Mouse (Mus musculus) cerebellum, postnatal 25 days (tissue): Measurements from ENCODE around the gene Zeb2.

Experiments
- DNase-seq, 2 experiments: peaks; one replicate each; pipeline ENCODE4 v3.0.0; 2021; ENCODE audit warnings: mixed read lengths in 2 of 2

The Zeb2 gene

GRCm38 (mm10) chr2:45059010-45059409, 58.2 kb downstream of the Zeb2 start:
- no peak for DNase-seq

- DNase-seq: no peak
Measured at GRCm38 (mm10) chr2:45058183-45058582, 59.0 kb downstream of the Zeb2 start.

GRCm38 (mm10) chr2:45056856-45057562, 60.2 kb downstream of the Zeb2 start:
- no peak for DNase-seq

GRCm38 (mm10) chr2:45055926-45056325, 61.3 kb downstream of the Zeb2 start:
- DNase-seq: no peak

GRCm38 (mm10) chr2:45055034-45055615, 62.1 kb downstream of the Zeb2 start:
- DNase-seq: no peak

- no peak for DNase-seq
Measured at GRCm38 (mm10) chr2:45054070-45055025, 62.8 kb downstream of the Zeb2 start.

GRCm38 (mm10) chr2:45052587-45052986, 64.6 kb downstream of the Zeb2 start:
- no peak for DNase-seq

GRCm38 (mm10) chr2:45051321-45051720, 65.9 kb downstream of the Zeb2 start:
- no peak for DNase-seq

- DNase-seq: no peak
Measured at GRCm38 (mm10) chr2:45049923-45050322, 67.3 kb downstream of the Zeb2 start.

- no peak for DNase-seq
Measured at GRCm38 (mm10) chr2:45049279-45049678, 67.9 kb downstream of the Zeb2 start.

GRCm38 (mm10) chr2:45040706-45041312, 76.4 kb downstream of the Zeb2 start:
- DNase-seq: no peak

- DNase-seq: no peak
Measured at GRCm38 (mm10) chr2:45039503-45039902, 77.7 kb downstream of the Zeb2 start.

- no peak for DNase-seq
Measured at GRCm38 (mm10) chr2:45028091-45028638, 89.0 kb downstream of the Zeb2 start.

- DNase-seq: no peak
Measured at GRCm38 (mm10) chr2:45017186-45017800, 99.9 kb downstream of the Zeb2 start.

GRCm38 (mm10) chr2:45013325-45013724, 103.9 kb downstream of the Zeb2 start:
- no peak for DNase-seq

- DNase-seq: no peak
Measured at GRCm38 (mm10) chr2:45012676-45013075, 104.5 kb downstream of the Zeb2 start.

GRCm38 (mm10) chr2:45010701-45011100, 106.5 kb downstream of the Zeb2 start:
- no peak for DNase-seq

- no peak for DNase-seq
Measured at GRCm38 (mm10) chr2:44999906-45000305, 117.3 kb downstream of the Zeb2 start.

- DNase-seq: no peak
Measured at GRCm38 (mm10) chr2:44998710-44999109, 118.5 kb downstream of the Zeb2 start.

GRCm38 (mm10) chr2:44981646-44982045, 135.5 kb downstream of the Zeb2 start:
- DNase-seq: no peak

- peak; percentile 35 to 51 for DNase-seq
Measured at GRCm38 (mm10) chr2:44979042-44979721, 138.0 kb downstream of the Zeb2 start.

GRCm38 (mm10) chr2:44978038-44978437, 139.2 kb downstream of the Zeb2 start:
- DNase-seq: no peak
